Mouse (Mus musculus) spleen, adult 18-20 months (tissue): ENCODE data around the gene Rec8.

Source experiments
- DNase-seq, 2 experiments: peaks; one replicate each; pipeline ENCODE4 v3.0.0; 2022; ENCODE audit warnings: mixed read lengths in 2 of 2

Rec8 gene

GRCm38 (mm10) chr14:55617822-55618221, at the start of gene Rec8:
Gene Rec8 (plus strand): TSS chr14:55618037.
- no peak for DNase-seq

GRCm38 (mm10) chr14:55570588-55570987, 47.2 kb upstream of the Rec8 start:
- DNase-seq: no peak

- no peak for DNase-seq
Observed at GRCm38 (mm10) chr14:55571760-55572159, 46.1 kb upstream of the Rec8 start.

- DNase-seq: no peak
Observed at GRCm38 (mm10) chr14:55575302-55575701, 42.5 kb upstream of the Rec8 start, which contains the start of gene Fitm1. Gene Fitm1 (plus strand): TSS chr14:55575617.

GRCm38 (mm10) chr14:55575711-55576110, 42.1 kb upstream of the Rec8 start:
- no peak for DNase-seq

- DNase-seq: no peak
Observed at GRCm38 (mm10) chr14:55576376-55576775, 41.5 kb upstream of the Rec8 start.

GRCm38 (mm10) chr14:55577871-55578667, 39.8 kb upstream of the Rec8 start, which contains the start of gene Psme1:
Gene Psme1 (plus strand): TSS chr14:55578123.
- peak; percentile 78 to 81 for DNase-seq

- peak in 1 of 2 experiments; percentile 65 for DNase-seq
Observed at GRCm38 (mm10) chr14:55578668-55579269, 39.1 kb upstream of the Rec8 start.

- no peak for DNase-seq
Observed at GRCm38 (mm10) chr14:55579511-55580496, 38.0 kb upstream of the Rec8 start.

- no peak for DNase-seq
Observed at GRCm38 (mm10) chr14:55580731-55581130, 37.1 kb upstream of the Rec8 start.

- no peak for DNase-seq
Observed at GRCm38 (mm10) chr14:55581981-55582681, 35.7 kb upstream of the Rec8 start.

- no peak for DNase-seq
Observed at GRCm38 (mm10) chr14:55584303-55584701, 33.5 kb upstream of the Rec8 start.

GRCm38 (mm10) chr14:55584702-55585565, 32.9 kb upstream of the Rec8 start, which contains the start of gene Emc9:
Gene Emc9 (minus strand): TSS chr14:55585302.
- DNase-seq: peak; percentile 69 to 73

- no peak for DNase-seq
Observed at GRCm38 (mm10) chr14:55585566-55585960, 32.3 kb upstream of the Rec8 start.

GRCm38 (mm10) chr14:55586149-55586548, 31.7 kb upstream of the Rec8 start:
- no peak for DNase-seq

- no peak for DNase-seq
Observed at GRCm38 (mm10) chr14:55589271-55589670, 28.6 kb upstream of the Rec8 start.

- no peak for DNase-seq
Observed at GRCm38 (mm10) chr14:55589771-55590448, 27.9 kb upstream of the Rec8 start.

GRCm38 (mm10) chr14:55590748-55591330, 27.0 kb upstream of the Rec8 start, which contains the start of gene Psme2:
Gene Psme2 (minus strand): TSS chr14:55591113.
- DNase-seq: peak; percentile 76 to 80

GRCm38 (mm10) chr14:55591331-55591891, 26.4 kb upstream of the Rec8 start, which contains the start of gene Rnf31:
Gene Rnf31 (plus strand): TSS chr14:55591708.
- peak; percentile 82 to 89 for DNase-seq

GRCm38 (mm10) chr14:55592226-55592625, 25.6 kb upstream of the Rec8 start:
- no peak for DNase-seq
